ENCODE assay signal across 11 mouse cellular contexts in the genomic region with DNA sequence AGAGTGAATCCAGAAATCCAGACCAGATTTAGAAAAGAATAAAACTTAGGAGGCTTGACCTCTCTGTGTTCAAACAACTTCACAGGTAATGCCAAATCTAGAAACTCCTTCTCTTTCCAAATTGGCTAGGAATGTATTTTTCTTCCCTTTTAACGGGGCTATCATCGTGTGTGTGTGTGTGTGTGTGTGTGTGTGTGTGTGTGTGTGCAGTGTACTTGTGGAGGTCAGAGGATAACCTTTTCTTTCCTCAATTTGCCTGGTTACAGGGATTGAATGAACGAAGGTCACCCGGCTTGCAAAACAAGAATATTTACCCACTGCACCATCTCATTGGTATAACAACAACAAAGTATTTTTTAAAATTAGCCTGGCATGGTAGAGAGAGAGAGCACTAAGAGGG. TPM values are rescaled to one million over a fixed set of nuclear protein-coding genes. Genes with fewer than 3 reads are reported as not detected.
A peak's percentile ranks its signal among the peaks of the same experiment; 100 is the strongest.
DNase-seq lines count a peak whose midpoint lies in the region; ATAC-seq and TF ChIP-seq lines count a peak whose summit lies in the region.
"Had no signal": no experiment of that assay in that cellular context is flagged by ENCODE, and none has a peak within 500 bp of the region (broad histone marks: within the 10 kb centered on the region; RNA-seq: fewer than 3 reads in every experiment).

No protein-coding gene starts in this region.

- H3K4me2 ChIP-seq in forebrain, embryonic 15.5 days (replicated peaks): 0 out of 2 replicates have a peak overlapping the region, but pooled peaks have one; percentile 98
- H3K4me2 ChIP-seq in forebrain, embryonic 13.5 days: no peak overlapping the region
- peak overlapping the region; percentile 86; the same call in 1 of the 2 replicates for H3K4me2 ChIP-seq in kidney, postnatal 0 days (ENCODE audit: low read length)
- peak overlapping the region; percentile 61 for H3K4me2 ChIP-seq in liver, embryonic 13.5 days

- no peak overlapping the region for H3K27ac ChIP-seq in forebrain, embryonic 15.5 days (replicated peaks)
- no peak overlapping the region for H3K27ac ChIP-seq in forebrain, embryonic 13.5 days
- H3K27ac ChIP-seq in kidney, postnatal 0 days: no peak overlapping the region
- no peak overlapping the region for H3K27ac ChIP-seq in kidney, adult 2 months (ENCODE audit: insufficient read depth, low read depth, low read length)
- no peak overlapping the region for H3K27ac ChIP-seq in embryonic facial prominence, embryonic 10.5 days (replicated peaks)
- peak overlapping the region; percentile 44 for H3K27ac ChIP-seq in liver, embryonic 13.5 days

- no peak for TF ChIP-seq POLR2A in kidney, adult 2 months (IDR thresholded peaks at IDR 0.05; ENCODE audit: low read depth, low read length)

- no peak for DNase-seq in kidney, postnatal 0 days (ENCODE audit: low spot score)
- no peak for DNase-seq in kidney, adult 2 months
- DNase-seq in embryonic facial prominence, embryonic 10.5 days (ENCODE audit: low spot score): no peak
- DNase-seq in liver, embryonic 13.5 days: no peak
- DNase-seq in embryo, embryonic 11 days: no peak
- DNase-seq: cerebellum, postnatal 10 days; gastrocnemius, postnatal 14 days; layer of hippocampus, adult 9-11 months had no signal

- H3K9ac ChIP-seq in forebrain, embryonic 15.5 days (replicated peaks): no peak overlapping the region
- no peak overlapping the region for H3K9ac ChIP-seq in forebrain, embryonic 13.5 days
- H3K9ac ChIP-seq in kidney, postnatal 0 days (ENCODE audit: low read depth, low read length): no peak overlapping the region
- no peak overlapping the region; the same call in 1 of the 2 replicates for H3K9ac ChIP-seq in liver, embryonic 13.5 days

- no peak for ATAC-seq in forebrain, embryonic 15.5 days (replicated peaks)
- no peak for ATAC-seq in forebrain, embryonic 13.5 days
- no peak for ATAC-seq in kidney, postnatal 0 days (replicated peaks; ENCODE audit: low FRiP score, low read depth)
- no peak for ATAC-seq in liver, embryonic 13.5 days (ENCODE audit: low read depth)
- no peak for ATAC-seq in monocyte, adult 5-6 weeks (replicated peaks; ENCODE audit: insufficient number of reproducible peaks, low FRiP score, low TSS enrichment, poor library complexity, severe bottlenecking)

- no peaks in the 10 kb centered on the region for H3K9me3 ChIP-seq in forebrain, embryonic 15.5 days
- H3K9me3 ChIP-seq in forebrain, embryonic 13.5 days (replicated peaks): no peaks in the 10 kb centered on the region
- no peaks in the 10 kb centered on the region for H3K9me3 ChIP-seq in kidney, postnatal 0 days (replicated peaks; ENCODE audit: low read length)
- H3K9me3 ChIP-seq in embryonic facial prominence, embryonic 10.5 days: no peaks in the 10 kb centered on the region
- 0 out of 2 replicates have a peak, but pooled peaks cover 5% of the 10 kb centered on the region for H3K9me3 ChIP-seq in liver, embryonic 13.5 days (replicated peaks)

- TF ChIP-seq CTCF in kidney, postnatal 0 days (IDR thresholded peaks at IDR 0.05; ENCODE audit: low read depth): no peak
- no peak for TF ChIP-seq CTCF in kidney, adult 2 months (conservative IDR thresholded peaks at IDR 0.05; ENCODE audit: insufficient read depth, insufficient read length, low read depth, low read length)

- 82% methylated on average over 4 of the region's 4 CpGs for WGBS in forebrain, embryonic 15.5 days
- WGBS in forebrain, embryonic 13.5 days: 75% methylated on average over 4 of the region's 4 CpGs
- 65% methylated on average over 4 of the region's 4 CpGs for WGBS in kidney, postnatal 0 days
- WGBS in kidney, adult 2 months: 55% methylated on average over 4 of the region's 4 CpGs
- WGBS in embryonic facial prominence, embryonic 10.5 days: 61% methylated on average over 4 of the region's 4 CpGs
- whole genome bisulfite sequencing in liver, embryonic 13.5 days (ENCODE audit: insufficient replicate concordance): 50% methylated on average over 4 of the region's 4 CpGs

- H3K4me3 ChIP-seq in forebrain, embryonic 15.5 days: no peak overlapping the region
- H3K4me3 ChIP-seq in forebrain, embryonic 13.5 days: no peak overlapping the region
- H3K4me3 ChIP-seq in kidney, postnatal 0 days (replicated peaks; ENCODE audit: low read depth, low read length): no peak overlapping the region
- no peak overlapping the region for H3K4me3 ChIP-seq in kidney, adult 2 months (ENCODE audit: insufficient read depth, low read depth, low read length)
- peak overlapping the region; percentile 63; the same call in 1 of the 2 replicates for H3K4me3 ChIP-seq in embryonic facial prominence, embryonic 10.5 days
- H3K4me3 ChIP-seq in liver, embryonic 13.5 days (replicated peaks): 0 out of 2 replicates have a peak overlapping the region, but pooled peaks have one; percentile 53

- peaks cover 17% of the 10 kb centered on the region for H3K4me1 ChIP-seq in forebrain, embryonic 15.5 days
- peaks cover 16% of the 10 kb centered on the region for H3K4me1 ChIP-seq in forebrain, embryonic 13.5 days
- peaks cover 5% of the 10 kb centered on the region; the same call in 1 of the 2 replicates for H3K4me1 ChIP-seq in kidney, postnatal 0 days (replicated peaks; ENCODE audit: insufficient read depth, low read length)
- H3K4me1 ChIP-seq in kidney, adult 2 months (ENCODE audit: control insufficient read depth, insufficient read depth, low read length): no peaks in the 10 kb centered on the region; the same call in 1 of the 2 replicates
- H3K4me1 ChIP-seq in embryonic facial prominence, embryonic 10.5 days: peaks cover 16% of the 10 kb centered on the region
- peaks cover 10% of the 10 kb centered on the region for H3K4me1 ChIP-seq in liver, embryonic 13.5 days (replicated peaks)

- H3K27me3 ChIP-seq in forebrain, embryonic 15.5 days: 0 out of 2 replicates have a peak, but pooled peaks cover 5% of the 10 kb centered on the region
- peaks cover 17% of the 10 kb centered on the region for H3K27me3 ChIP-seq in forebrain, embryonic 13.5 days
- H3K27me3 ChIP-seq in kidney, postnatal 0 days (ENCODE audit: insufficient read depth, low read length): no peaks in the 10 kb centered on the region
- H3K27me3 ChIP-seq in kidney, adult 2 months (replicated peaks; ENCODE audit: control insufficient read depth, insufficient read depth, low read length): no peaks in the 10 kb centered on the region
- peaks cover 23% of the 10 kb centered on the region for H3K27me3 ChIP-seq in embryonic facial prominence, embryonic 10.5 days (replicated peaks; ENCODE audit: low read depth, poor library complexity, severe bottlenecking)
- peaks cover 26% of the 10 kb centered on the region for H3K27me3 ChIP-seq in liver, embryonic 13.5 days

- no peaks in the 10 kb centered on the region for H3K36me3 ChIP-seq in forebrain, embryonic 15.5 days
- no peaks in the 10 kb centered on the region for H3K36me3 ChIP-seq in forebrain, embryonic 13.5 days (ENCODE audit: poor library complexity, severe bottlenecking)
- no peaks in the 10 kb centered on the region for H3K36me3 ChIP-seq in kidney, postnatal 0 days (ENCODE audit: insufficient read depth, low read length)
- H3K36me3 ChIP-seq in kidney, adult 2 months (ENCODE audit: control insufficient read depth, insufficient read depth, low read length): no peaks in the 10 kb centered on the region
- no peaks in the 10 kb centered on the region; the same call in 1 of the 2 replicates for H3K36me3 ChIP-seq in embryonic facial prominence, embryonic 10.5 days (replicated peaks)
- H3K36me3 ChIP-seq in liver, embryonic 13.5 days: no peaks in the 10 kb centered on the region

RNA-seq across cellular contexts. Expression of a gene that starts 1.7 kb away (rescaled TPM):
- 9.2 and 10.3 TPM in 2 replicates for polyA plus RNA-seq in forebrain, embryonic 15.5 days (2015; fragmentation: Nextera tagmentation; extraction: Ambion mirVana)
- 7.5 and 9.1 TPM in 2 replicates for polyA plus RNA-seq in forebrain, embryonic 13.5 days (2015; fragmentation: Nextera tagmentation; extraction: Ambion mirVana)
- polyA plus RNA-seq in kidney, postnatal 0 days (2015; fragmentation: Nextera tagmentation; extraction: Ambion mirVana): 58.6 and 66.8 TPM in 2 replicates
- polyA plus RNA-seq in kidney, adult 2 months (2012; rRNA removed): 37.3 and 47.4 TPM in 2 replicates
- 18.2 and 20.8 TPM in 2 replicates for polyA plus RNA-seq in embryonic facial prominence, embryonic 10.5 days (2016; fragmentation: Nextera tagmentation; extraction: Ambion mirVana)
- polyA plus RNA-seq in liver, embryonic 13.5 days (2015; fragmentation: Nextera tagmentation; extraction: Ambion mirVana): 55.3 and 63.3 TPM in 2 replicates
- 17.9 to 44.5 TPM (median 30.5 TPM) in 3 replicates for total RNA-seq in monocyte, adult 5-6 weeks (2017)

Comparison
In these comparisons a context has a peak if more than half of its experiments do, and no peak if none do; other contexts are left out.
1. H3K4me3 ChIP-seq: peak in embryonic facial prominence, embryonic 10.5 days (single experiment) and liver, embryonic 13.5 days (single experiment); none in forebrain, embryonic 15.5 days (single experiment), forebrain, embryonic 13.5 days (single experiment), kidney, postnatal 0 days (single experiment) and kidney, adult 2 months (single experiment).